Mouse (Mus musculus) liver, adult (tissue): ENCODE measurements around the gene Dnajc10.

ENCODE experiments used
- GATA4 ChIP-seq: IDR thresholded peaks from 2 replicates; pipeline ENCODE4 v1.6.1; 2014; ENCODE audit warnings: mild to moderate bottlenecking, low read length; ENCODE audit not compliant: insufficient replicate concordance

Dnajc10 gene

DNA sequence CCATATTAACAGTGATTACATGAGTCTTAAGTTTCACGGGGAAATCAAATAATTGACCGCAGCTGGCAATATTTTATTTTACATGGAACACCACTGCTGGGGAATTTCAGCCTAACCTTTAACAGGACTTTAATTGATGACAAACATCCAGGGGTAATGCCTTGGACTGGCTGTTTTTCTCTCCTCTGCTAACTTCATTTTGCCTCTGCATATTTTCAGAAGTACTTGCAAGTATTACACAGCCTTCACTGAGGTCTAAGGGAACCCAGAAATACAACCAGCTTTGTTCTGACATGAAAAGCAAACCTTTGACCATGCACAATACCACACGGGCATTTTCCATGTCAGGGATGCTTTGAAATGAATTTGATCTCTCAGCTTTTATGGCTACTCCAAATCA lies 81.6 kb downstream of the Dnajc10 start:
- TF ChIP-seq GATA4: no peak

DNA sequence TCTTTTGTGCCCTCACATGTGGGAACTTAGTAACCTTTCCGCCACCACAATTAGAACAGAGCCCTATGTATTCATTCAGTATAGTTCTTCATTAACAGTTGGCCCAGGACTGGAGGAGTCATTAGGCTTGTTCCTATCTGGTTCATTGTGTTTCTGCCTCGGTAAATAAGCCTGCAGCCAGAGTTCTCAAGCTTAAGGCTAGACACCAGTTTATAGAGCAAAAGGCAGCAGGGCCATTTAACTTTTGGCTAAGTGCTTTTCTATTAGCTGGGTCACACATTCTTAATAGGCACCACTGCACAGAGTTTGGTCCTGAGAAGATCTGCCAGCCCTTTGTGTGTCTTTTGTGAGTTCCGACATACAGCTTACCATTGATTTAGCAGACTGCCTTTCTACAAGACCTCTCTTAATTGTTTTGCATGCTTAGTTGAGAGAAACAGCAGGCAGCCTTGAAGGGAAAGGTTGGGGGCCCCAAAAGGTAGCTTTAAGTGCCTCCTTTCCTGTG lies 83.4 kb downstream of the Dnajc10 start:
- TF ChIP-seq GATA4: no peak
